Mouse (Mus musculus) adrenal gland, postnatal 14 days (tissue): ENCODE results near the gene Fam129c. TPM values are rescaled to one million over a fixed set of nuclear protein-coding genes. Genes with fewer than 3 reads are reported as not detected.

Source experiments
- DNase-seq: peaks from one replicate; pipeline ENCODE4 v3.0.0; 2021; ENCODE audit warnings: mixed read lengths
- total RNA-seq: library from RNA; stranded (reverse); gene quantifications from 2 replicates; pipeline ENCODE4 v1.2.3, GENCODE M21; 2021

Fam129c gene
- total RNA-seq, 1 experiment from 2014 or later, result 2.6 TPM

DNA sequence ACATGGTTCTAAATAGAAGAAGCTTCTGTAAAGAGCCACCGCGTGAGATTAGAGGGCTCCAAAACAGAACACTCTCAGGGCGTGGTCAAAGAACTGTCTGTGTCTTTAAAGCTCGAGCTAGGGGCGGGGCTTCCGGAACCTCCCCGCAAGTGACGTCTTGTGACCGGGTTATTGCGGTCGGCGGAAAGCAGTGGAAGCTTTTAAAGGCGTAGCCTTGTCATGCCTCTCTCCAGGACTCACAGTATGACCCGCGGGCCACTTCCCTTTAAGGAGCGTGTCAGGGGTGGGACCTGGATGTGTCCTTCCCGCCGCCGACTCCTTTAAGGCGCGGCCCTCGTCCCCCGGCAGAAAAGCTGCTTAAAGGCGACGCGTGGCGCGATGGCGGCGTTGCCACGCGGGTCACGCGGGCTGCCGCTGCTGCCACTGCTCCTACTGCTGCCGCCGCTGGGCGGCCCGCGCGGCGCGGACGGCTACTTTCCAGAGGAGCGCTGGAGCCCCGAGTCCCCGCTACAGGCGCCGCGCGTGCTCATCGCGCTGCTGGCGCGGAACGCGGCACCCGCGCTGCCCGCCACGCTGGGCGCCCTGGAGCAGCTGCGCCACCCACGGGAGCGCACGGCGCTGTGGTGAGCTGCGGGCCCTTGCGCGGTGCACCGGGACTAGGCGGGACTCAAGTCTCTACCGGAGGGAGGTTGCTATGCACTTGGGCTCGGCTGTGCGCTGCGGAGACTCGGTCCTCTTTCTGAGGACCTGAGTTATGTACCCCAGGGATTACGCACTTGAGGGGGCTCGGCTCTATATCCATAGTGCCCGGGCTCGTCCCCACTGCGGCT, 13.6 kb downstream of the Fam129c start, which contains the start of gene Colgalt1:
Gene Colgalt1 (plus strand): TSS at position 177 of the 830 bp plus-strand sequence.
- peak; percentile 97 for DNase-seq

DNA sequence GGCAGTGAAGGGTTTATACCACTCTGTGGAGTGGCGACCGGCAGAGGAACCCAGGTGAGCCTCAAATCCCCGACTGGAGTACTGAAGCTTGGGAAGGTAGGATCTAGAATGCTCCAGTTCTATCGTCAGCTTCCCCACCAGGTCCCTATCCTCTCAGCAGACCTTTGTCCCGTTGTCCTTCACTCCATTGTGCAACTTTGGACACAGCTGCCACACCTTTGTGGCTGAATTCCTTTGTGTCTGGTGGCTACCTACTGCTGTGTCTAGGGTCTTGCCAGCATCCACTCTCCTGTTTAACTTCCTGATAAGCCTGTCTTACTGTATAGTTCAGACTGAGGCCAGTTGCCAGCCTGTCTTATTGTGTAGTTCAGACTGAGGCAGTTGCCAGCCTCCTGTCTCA, 14.7 kb downstream of the Fam129c start:
- no peak for DNase-seq

DNA sequence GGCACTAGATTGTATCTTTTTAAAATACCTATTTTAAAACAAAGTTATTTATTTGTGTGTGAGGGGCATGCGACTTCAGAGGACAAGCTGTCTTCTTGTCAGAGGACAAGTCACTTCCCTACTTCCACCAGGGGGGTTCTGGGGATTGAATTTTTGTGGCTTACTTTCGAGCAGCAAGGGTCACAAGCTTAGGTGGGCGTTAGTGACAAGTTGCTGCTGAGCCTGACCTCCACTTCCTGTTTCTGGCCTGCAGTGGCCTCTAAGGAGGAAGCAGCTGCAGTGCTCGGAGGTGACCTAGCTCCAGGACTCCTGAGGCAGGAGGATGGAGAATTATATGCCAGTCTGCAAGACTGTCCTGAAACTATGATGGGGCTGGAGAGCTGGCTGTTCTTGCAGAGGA, 16.0 kb downstream of the Fam129c start:
- no peak for DNase-seq

DNA sequence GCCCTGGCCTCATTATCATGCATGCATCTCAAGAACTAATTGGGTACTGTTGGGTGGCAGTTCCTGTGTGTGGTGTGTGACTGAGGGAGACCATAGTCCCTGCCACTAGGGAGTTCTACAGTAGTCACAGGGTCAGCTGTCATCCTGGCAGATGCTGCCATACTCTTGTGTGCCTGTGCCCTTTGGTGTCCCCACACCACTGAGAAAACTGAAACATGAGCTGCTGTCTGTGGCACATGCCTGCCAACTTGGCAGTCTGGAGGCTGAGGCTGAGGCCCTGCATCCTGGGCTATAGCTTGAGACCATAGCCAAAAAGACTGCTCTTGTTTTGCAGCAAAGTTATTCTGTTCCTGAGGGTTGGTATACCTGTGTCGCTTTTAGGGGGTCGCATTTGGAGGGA, 22.3 kb downstream of the Fam129c start:
- DNase-seq, result no peak

DNA sequence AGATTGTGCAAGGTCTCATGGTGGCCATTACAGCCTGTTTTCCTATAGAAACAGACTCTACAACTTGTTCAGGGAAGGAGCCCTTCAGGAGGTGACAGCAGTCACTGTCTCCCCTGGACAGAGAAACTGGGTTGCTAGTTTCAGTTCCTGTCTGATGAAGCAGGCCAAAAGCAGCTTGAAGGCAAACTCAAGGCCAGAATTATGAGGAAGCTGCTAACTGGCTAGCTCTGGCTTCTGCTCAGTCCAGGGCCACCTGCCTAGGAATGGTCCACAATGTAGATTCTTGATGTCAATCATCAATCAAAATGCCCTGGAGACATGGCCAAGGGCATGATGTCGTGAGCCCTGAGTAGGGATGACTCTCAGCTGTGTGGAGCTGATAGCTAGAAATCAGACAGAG, 27.6 kb downstream of the Fam129c start:
- no peak for DNase-seq

DNA sequence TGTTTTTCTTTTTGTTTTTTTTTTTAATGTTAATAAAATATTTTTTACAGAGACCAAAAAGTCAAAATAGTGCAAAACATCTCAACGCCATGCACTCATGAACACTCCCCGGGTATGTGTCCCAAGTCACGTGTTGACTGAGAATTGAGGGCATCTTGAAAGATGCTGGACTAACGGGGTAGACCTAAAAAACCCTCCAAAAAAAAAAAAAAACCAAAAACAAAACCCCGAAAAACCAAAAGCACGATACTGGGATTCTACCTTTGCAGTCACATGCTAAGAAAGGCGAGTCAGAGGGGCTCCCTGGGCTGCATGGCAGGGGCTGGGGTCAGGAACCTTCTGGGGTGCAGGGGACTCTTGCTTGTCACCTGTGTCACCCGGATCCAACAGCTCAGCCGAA, 29.3 kb downstream of the Fam129c start:
- no peak for DNase-seq

DNA sequence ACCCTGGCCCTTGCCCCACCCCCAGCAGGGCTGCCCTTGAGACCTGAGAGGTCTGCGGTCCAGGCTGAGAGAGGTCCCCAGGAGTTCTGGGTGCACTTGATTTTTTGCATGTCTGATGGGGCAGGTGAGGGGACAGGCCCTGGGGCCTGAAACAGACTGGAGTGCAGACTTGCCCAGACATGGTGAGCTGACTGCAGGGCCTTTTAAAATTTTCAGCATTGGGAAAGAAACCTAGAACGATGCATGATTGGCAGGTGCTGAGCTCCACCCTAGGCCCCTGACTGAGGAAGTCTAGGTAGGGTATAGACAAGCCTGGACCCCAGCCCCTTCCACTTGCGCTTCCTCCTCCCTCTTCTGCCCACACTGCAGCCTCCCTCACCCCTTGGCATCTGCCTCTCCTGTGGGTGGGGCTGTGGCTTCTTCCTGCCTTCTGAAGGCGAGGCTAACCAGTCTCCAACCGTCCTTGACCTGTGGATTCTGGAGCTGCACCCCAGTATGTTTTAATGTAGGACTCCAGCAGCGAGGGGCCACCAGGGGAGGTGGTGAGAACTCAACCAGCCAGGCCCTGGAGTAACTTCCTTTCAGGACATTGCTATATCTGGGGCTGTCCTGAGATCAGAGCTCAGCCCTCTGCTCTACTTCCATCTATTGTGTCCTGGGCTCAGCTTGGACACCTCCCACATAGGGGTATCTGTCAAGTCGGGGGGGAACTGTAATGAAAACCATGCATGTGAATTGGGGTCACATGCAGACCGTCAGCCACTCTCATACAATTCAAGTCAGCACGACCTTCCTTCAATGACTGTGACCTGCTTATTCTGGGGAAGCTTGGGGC, 30.0 kb downstream of the Fam129c start:
- peak; percentile 31 for DNase-seq

DNA sequence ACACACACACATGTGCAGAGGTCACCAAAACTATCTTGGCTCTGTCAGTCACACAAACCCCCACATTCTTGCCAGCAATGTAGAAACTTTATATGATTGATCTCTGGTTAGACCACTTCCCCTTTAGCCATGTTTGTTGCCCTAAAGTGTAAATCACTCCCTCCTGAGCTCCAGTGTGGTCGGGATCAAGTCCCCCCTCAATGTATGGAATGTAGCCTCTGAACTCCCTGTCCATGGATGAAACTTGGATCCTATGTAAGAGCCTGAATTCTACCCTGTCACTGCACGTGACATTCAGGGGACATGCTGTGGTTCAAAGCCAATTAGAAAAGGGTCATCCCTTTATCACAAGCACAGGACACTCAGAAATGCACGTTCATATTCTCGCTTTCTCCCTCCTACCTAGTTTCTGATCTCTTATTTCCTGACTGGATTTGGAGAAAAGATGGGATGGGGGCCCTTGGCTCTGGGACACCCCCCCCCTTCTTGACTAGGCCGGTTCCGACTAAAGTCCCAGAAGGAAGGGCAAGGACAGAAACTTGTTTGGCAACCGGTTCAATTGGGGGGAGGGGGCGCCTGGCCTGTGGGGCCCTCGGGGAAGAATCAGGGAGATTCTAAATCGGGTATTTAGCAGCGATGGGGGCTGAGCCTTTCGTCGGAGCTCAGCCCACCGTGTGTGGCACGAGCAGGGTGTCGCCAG, 31.1 kb downstream of the Fam129c start:
- peak; percentile 52 for DNase-seq

DNA sequence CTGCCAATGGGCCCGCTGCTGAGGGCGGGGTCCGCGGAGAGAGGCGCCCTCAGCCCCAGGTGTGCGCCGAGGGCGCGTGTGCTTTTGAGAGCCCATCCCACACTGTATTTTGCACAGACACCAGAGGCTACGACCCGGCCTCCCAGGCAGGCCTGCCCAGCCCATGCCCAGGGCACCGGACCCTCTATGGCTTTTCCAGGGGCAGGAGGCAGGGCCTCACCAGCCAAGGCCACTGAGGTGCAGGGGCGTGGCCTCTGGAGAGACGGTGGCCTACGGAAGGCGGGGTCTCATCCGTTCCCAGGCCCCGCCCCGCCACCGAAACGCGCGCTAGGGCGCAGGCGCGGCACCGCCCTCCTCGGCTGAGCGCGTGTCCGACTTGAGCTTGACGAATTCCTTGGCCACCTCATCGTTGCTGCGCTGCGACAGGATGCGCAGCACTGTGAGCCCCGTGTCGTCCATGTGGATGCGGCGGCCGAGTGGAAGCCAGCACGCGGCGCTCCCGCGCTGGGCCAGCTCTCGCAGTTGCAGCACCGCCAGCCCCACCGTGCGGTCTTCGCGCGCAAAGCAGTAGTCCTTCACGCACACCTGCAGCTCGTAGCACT, 31.7 kb downstream of the Fam129c start:
- DNase-seq, result peak; percentile 98

DNA sequence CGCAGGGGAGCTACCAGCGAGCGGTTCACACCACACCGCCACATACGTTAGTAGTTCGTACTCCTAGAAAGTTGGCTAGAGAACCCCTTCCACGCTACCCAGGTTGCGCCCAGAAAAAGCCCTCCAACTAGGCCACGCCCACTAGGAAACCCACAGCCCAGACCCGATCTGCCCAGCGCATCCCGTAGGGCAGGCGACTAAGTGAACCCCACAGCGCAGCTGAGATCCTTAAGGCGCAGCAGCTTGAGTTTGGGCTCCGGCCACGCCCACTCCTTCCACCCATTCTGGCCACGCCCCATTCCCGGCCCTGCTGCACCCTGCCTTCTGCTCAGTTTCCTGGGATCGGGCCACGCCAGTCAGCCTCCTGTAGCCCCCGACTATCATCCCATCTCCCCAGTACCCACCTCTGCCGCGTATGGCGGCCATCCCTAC, 32.3 kb downstream of the Fam129c start:
- peak; percentile 67 for DNase-seq

DNA sequence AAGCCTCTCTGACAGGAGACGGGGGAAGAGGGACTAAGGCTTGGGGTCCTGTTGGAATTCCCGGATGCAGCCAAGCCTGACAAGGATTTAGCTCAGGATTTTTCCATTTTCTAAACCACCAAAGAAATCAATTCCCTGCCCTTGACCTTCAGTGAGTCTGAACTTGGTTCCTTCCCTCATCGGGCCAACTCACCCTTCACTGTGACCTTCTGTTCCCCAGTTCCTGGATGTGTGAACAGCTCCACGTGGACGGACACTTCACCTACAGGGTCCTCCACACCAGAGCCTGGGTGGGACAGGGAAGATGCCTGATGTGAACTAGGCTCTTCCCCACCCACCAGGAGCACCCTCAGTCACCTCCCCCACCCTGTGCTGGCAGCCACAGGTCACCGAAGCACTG, 33.3 kb downstream of the Fam129c start:
- no peak for DNase-seq

DNA sequence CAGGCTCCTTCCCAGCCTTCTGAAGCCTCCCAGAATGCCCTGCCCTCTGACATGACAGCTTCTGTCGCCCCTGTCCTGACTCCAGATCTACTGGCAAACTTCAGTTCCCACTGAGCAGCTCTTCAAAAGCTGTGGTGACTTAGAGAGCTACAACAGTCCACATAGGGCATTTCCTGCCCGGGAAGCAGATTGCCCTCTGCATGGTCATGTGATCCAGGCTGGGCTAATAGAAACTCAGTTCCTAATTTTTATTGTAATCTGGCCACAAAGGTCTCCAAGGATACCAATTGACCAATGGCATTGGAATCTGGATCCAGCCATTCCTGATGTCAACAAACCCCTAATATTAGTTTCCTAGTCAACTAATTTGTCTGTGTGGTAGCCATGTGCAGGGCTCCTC, 34.4 kb downstream of the Fam129c start:
- DNase-seq, result no peak

DNA sequence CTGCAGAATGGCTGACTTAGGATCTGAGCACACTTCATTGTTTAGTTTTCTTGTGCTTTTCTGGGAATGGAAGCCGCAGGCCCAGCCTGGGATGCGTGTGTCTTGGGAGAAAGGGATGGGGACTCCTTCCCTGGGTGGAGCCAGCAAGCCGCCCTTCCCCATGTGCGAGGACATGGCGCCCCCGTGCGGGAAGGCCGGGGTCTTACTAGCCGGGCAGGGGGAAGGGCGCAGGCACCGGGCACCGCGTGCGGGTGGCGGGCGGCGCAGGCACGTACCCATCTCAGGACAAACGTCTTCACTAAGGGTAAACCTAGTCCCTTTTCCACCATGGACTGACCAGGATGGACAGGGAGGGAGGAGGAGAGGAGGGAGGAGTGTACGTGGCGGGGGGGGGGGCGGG, 35.7 kb downstream of the Fam129c start:
- DNase-seq, result peak; percentile 88

DNA sequence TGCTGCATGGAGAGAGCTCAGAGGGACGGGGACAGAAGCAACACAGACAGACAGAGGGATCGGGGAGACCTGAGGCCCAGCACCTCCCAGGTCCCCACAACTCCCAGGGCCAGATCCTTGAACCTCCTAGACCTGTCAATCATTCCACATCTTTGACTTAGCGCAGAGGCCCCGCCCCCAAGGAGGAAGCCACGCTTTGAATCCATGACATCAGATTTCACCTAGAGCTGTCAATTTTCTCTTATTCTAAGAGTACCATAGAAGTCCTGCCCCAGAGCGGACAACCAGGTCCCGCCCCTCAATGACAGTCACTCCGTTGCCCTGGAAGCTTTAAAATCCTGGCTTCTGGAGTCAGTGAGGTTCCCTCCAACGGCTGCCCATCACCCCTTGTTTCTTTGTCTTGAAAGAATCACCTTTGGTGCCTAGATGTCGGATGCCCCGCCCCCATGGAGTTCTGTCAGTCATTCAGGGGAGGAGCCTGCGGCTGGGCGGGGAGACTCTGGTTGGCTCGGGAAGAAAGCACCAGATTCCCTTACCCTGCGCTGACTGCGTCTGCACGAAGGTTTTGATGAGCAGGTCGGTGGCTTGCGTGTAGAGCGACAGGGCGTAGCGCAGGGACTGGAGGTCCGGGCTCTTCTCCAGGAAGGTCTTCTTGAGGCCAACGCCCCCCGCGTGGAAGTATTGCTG, 36.7 kb downstream of the Fam129c start:
- peak; percentile 83 for DNase-seq

DNA sequence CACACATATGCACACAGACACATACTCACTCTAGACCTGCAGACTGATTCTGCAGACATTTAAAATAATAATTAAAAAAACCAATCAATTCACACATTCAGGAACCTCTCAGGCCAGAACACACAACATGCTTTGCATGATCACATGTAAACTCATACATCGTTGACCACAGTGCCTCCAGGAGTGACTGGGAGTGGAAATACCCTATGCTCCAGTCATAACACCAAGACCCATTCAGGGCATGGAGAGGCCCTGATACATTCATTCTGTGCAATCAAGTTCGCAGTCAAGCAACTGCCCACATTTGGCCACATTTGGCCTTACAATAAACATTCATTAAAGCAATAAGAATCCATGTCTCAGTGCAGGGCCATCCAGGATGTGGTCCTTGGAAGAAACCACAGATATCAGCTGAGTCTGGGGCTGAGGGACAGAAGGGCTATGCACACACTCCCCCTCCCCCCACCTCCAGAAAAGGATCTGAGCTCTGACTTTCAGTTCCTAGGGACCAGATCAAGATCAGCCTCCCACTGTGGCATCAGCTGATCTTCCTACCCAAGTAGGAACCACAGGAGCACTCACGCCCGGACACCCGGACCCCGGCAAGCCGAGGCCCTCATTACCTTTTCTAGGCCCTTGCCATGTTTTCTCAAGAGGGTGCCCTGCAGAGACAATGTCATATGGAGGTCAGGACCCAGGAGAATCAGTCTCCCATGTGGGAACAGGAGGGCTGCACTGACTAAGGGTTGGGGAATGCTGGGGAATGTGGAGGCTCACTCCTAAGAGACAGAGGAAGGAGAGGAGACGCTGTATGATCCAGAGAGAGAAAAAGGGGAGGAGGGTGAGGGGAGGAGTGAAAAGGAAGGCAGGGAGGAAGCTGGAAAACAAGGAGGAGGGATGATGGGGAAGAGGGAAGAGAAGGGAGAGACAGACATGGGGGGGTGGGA, 40.0 kb downstream of the Fam129c start:
- DNase-seq, result no peak

DNA sequence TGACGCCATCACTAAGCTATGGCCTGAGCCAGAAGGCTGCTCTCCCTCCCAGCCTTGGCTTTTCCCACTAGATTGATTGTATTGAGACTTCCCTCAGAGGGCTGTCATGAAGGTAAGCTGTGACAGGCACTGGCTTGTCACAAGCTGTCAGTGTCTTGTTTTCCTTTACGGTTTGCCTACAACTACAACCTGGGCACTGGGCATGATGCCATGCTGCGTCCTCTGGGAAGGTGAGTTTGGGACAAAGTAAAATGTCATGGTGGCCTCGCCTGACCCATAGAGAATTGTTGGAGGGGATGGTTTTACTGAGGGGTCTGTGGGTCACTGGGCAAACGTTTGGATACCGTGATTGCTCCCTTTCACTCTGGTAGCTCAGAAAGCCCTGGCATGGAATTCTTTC, 40.9 kb downstream of the Fam129c start:
- DNase-seq, result no peak

DNA sequence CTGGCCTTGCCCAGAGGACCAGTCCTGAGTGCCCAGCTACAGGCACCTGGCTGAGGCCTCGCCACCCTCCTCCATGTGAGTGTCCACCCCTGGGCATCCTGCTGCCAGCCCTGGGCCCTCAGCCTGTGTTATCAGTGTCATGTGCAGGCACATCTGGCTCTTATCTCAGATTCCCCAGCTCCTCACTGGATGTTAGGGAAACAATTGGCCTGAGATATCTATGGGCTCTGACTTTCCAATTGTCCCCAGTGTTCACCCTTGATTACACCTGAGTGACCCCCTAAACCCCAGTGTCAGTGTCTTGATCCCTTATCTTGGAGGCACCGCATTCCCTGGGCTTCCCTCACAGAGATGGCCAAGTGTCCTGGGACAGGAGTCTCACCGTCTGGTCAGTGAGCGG, 41.9 kb downstream of the Fam129c start:
- DNase-seq, result no peak

DNA sequence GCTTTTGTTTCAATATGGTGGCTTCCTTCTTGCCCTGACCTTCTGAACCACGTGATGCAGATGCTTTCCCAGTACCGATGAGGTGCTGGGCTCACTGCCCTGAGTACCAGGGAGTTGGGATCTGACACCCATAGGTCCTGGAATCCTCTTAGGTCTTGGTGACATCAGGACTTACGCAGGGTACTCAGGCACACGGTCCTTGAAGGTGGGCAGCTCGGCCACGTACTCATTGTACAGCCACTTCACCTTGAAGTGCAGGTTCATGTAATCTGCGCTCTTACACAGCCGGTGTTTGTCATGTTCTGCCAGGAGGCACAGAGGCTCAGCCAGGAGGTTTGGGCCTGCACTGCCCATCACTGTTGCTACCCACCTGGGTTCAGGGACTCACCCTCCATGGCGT, 48.1 kb downstream of the Fam129c start:
- DNase-seq, result no peak

DNA sequence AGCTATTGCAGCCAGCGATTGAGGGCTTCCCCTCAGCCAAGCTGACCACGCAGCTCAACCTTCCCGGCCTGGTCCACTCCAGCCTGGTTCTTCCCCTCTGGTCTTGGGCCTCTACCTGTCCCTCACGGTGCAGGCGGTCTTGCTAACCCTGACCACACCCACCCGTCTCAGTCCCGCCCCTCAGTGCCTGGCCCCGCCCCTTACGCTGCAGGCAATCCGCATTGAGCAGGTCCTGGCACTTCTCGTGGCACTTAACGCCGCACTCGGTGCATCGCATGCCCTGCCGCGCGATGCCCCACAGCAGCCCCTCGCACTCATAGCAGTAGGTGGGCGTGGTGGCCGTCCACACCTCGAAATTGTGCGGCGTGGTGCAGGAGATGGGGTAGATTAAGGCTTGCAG, 57.2 kb downstream of the Fam129c start:
- peak; percentile 71 for DNase-seq
